Comparison of ENCODE assay signal across 15 mouse cellular contexts in the genomic region with DNA sequence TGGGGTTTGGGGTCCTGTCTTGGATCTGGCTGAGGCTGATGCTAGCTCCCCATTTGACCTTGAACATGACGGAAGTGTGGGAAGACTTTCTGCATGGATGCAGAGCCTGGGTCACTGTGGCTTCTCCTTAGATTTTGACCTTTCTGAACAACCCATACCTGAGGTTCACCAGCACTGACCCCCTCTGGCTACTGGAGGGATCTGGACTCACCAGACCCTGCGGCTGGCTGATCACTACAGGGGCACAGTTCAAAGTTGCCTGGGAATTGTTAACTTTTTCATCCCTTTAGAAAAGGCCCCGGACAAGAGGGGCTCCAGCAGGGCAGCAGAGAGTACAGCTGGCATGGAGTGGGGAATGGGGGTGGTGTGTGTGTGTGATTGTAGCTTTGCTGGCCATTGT. TPM values are rescaled to one million over a fixed set of nuclear protein-coding genes. Genes with fewer than 3 reads are reported as not detected.
"Had no signal": no experiment of that assay in that cellular context is flagged by ENCODE, and none has a peak within 500 bp of the region (broad histone marks: within the 10 kb centered on the region; RNA-seq: fewer than 3 reads in every experiment).

No protein-coding gene starts in this region.

- H3K27me3 ChIP-seq: lung, embryonic 15.5 days; midbrain, embryonic 15.5 days; stomach, embryonic 15.5 days had no signal

- ATAC-seq: liver, postnatal 0 days; midbrain, embryonic 15.5 days had no signal

- H3K9ac ChIP-seq: limb, embryonic 12.5 days; liver, embryonic 13.5 days; liver, postnatal 0 days; lung, embryonic 15.5 days; midbrain, embryonic 15.5 days; neural tube, embryonic 13.5 days; stomach, embryonic 15.5 days had no signal

- H3K9me3 ChIP-seq: limb, embryonic 12.5 days; liver, embryonic 13.5 days; lung, embryonic 15.5 days; midbrain, embryonic 15.5 days; neural tube, embryonic 13.5 days; stomach, embryonic 15.5 days had no signal

- DNase-seq: liver; liver, embryonic 13.5 days; liver, postnatal 0 days; lung, postnatal 14 days; right cerebral cortex, postnatal 14 days; thymus, postnatal 4 days had no signal

- H3K4me3 ChIP-seq: layer of hippocampus, adult 2 months; limb, embryonic 12.5 days; liver, embryonic 13.5 days; lung, embryonic 15.5 days; megakaryocyte, embryonic 14.5 days; midbrain, embryonic 15.5 days; neural tube, embryonic 13.5 days; stomach, embryonic 15.5 days had no signal

- H3K36me3 ChIP-seq: limb, embryonic 12.5 days; liver, embryonic 13.5 days; lung, embryonic 15.5 days; midbrain, embryonic 15.5 days; neural tube, embryonic 13.5 days; stomach, embryonic 15.5 days had no signal

- H3K4me1 ChIP-seq: liver, embryonic 13.5 days had no signal

- H3K4me2 ChIP-seq: limb, embryonic 12.5 days; liver, embryonic 13.5 days; lung, embryonic 15.5 days; midbrain, embryonic 11.5 days; midbrain, embryonic 15.5 days; neural tube, embryonic 13.5 days; stomach, embryonic 15.5 days had no signal

- H3K27ac ChIP-seq: layer of hippocampus, adult 2 months; limb, embryonic 12.5 days; liver, embryonic 13.5 days; lung, embryonic 15.5 days; midbrain, embryonic 15.5 days; neural tube, embryonic 13.5 days; stomach, embryonic 15.5 days had no signal

RNA-seq across cellular contexts. Expression of a gene that starts 19.6 kb away (rescaled TPM):
- polyA plus RNA-seq: liver, embryonic 13.5 days; liver, postnatal 0 days had no signal

RNA-seq across cellular contexts. Expression of a gene that starts 36.8 kb away (rescaled TPM):
- polyA plus RNA-seq: macrophage had no signal
